Mouse (Mus musculus) heart, adult 2 months (tissue): ENCODE data around the gene Nr1i3. TPM values are rescaled to one million over a fixed set of nuclear protein-coding genes. Genes with fewer than 3 reads are reported as not detected.

Experiments
- DNase-seq, 2 experiments: peaks; one replicate each; pipeline ENCODE4 v3.0.0; 2021
- H3K27ac ChIP-seq: fragments of 200-600 bp; 2 replicates; pipeline ENCODE4 v1.8.1; 2022
- H3K27me3 ChIP-seq: fragments of 200-500 bp; 2 replicates; pipeline ENCODE4 v1.6.1; 2012; ENCODE audit warnings: mild to moderate bottlenecking, low read length, inconsistent platforms, mixed read lengths; ENCODE audit not compliant: control insufficient read depth, insufficient read depth
- H3K36me3 ChIP-seq: fragments of 200-500 bp; 2 replicates; pipeline ENCODE4 v1.6.1; 2012; ENCODE audit warnings: low read length, inconsistent platforms; ENCODE audit not compliant: control insufficient read depth, insufficient read depth
- H3K4me1 ChIP-seq: fragments of 200-500 bp; 2 replicates; pipeline ENCODE4 v1.6.1; 2011; ENCODE audit warnings: low read length; ENCODE audit not compliant: control insufficient read depth, insufficient read depth
- H3K4me3 ChIP-seq: fragments of 200-600 bp; 2 replicates; pipeline ENCODE4 v1.8.1; 2022
- H3K79me2 ChIP-seq: fragments of 200-500 bp; replicated peaks from 2 replicates; pipeline ENCODE4 v1.6.1; 2012; ENCODE audit warnings: mild to moderate bottlenecking, inconsistent platforms, low read length, moderate library complexity, mixed read lengths; ENCODE audit not compliant: control insufficient read depth, insufficient read depth
- H3K9ac ChIP-seq: fragments of 200-500 bp; 2 replicates; pipeline ENCODE4 v1.6.1; 2012; ENCODE audit warnings: low read depth, mild to moderate bottlenecking, control low read depth, inconsistent platforms, low read length, mixed read lengths
- CTCF ChIP-seq: fragments of 200-600 bp; IDR thresholded peaks from 2 replicates; pipeline ENCODE4 v1.8.1; 2022; ENCODE audit warnings: antibody characterized with exemption, mild to moderate bottlenecking, moderate library complexity
- EP300 ChIP-seq: fragments of 200-500 bp; IDR thresholded peaks from 2 replicates; pipeline ENCODE4 v1.6.1; 2011; ENCODE audit warnings: low read depth, low read length, control low read depth; ENCODE audit not compliant: insufficient read depth
- POLR2A ChIP-seq: fragments of 200-500 bp; IDR thresholded peaks from 2 replicates; pipeline ENCODE4 v1.6.1; 2011; ENCODE audit warnings: mild to moderate bottlenecking, low read depth, low read length, control low read depth; ENCODE audit not compliant: insufficient read depth
- WGBS: fragments of 180-500 bp; shearing (Covaris S2); methylation state at CpG from one replicate; pipeline ENCODE4 v1.1.7; 2018; 5-methylcytosine and 5-hydroxymethylcytosine counted together
- intact Hi-C: fragments of 180-260 bp; cut with DNase I; formaldehyde crosslinking; loops from one replicate; pipeline ENCODE4 v1.15.1; 2025
- polyA plus RNA-seq: library from polyadenylated mRNA; depleted of rRNA; stranded (reverse); fragments of >200 nt; gene quantifications from 2 replicates; pipeline ENCODE4 v1.2.3, GENCODE M21; 2012
- total RNA-seq, 2 experiments: library from RNA; stranded (reverse); gene quantifications; 2 replicates each; pipeline ENCODE4 v1.2.3; 2021

Gene Nr1i3
- total and polyA plus RNA-seq, 3 experiments: not detected

DNA sequence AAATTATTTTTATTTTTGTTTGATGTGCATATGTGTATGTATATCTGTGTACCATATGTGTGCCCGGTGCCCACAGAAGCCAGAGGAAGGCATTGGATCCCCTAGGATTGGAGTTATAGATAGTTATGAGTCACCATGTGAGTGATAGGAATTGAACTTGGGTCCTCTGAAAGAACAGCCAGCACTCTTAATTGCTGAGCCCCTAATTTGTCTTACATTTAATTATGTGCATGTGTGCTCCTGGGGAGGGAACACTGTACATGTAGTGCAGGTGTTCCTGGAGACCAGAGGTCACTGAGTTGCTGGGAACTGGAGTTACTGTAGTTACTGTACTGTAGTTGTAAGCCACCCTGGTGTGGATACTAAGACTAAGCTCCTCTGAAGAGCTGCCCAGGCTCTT, 13.0 kb upstream of the Nr1i3 start:
- no peak overlapping the region for H3K4me3 ChIP-seq
- H3K27ac ChIP-seq: no peak overlapping the region
- intact Hi-C loops: no loop called here
- H3K4me1 ChIP-seq: peaks cover 3% of the 10 kb centered on the region; the same call in 1 of the 2 replicates
- no peak for TF ChIP-seq CTCF
- TF ChIP-seq EP300: no peak
- no peak for TF ChIP-seq POLR2A
- H3K9ac ChIP-seq: no peak overlapping the region
- no peaks in the 10 kb centered on the region; the same call in 1 of the 2 replicates for H3K79me2 ChIP-seq
- H3K27me3 ChIP-seq: 0 out of 2 replicates have a peak, but pooled peaks cover 1% of the 10 kb centered on the region
- DNase-seq: no peak
- 100% methylated on average over 1 of the region's 1 CpGs for WGBS
- H3K36me3 ChIP-seq: no peaks in the 10 kb centered on the region

DNA sequence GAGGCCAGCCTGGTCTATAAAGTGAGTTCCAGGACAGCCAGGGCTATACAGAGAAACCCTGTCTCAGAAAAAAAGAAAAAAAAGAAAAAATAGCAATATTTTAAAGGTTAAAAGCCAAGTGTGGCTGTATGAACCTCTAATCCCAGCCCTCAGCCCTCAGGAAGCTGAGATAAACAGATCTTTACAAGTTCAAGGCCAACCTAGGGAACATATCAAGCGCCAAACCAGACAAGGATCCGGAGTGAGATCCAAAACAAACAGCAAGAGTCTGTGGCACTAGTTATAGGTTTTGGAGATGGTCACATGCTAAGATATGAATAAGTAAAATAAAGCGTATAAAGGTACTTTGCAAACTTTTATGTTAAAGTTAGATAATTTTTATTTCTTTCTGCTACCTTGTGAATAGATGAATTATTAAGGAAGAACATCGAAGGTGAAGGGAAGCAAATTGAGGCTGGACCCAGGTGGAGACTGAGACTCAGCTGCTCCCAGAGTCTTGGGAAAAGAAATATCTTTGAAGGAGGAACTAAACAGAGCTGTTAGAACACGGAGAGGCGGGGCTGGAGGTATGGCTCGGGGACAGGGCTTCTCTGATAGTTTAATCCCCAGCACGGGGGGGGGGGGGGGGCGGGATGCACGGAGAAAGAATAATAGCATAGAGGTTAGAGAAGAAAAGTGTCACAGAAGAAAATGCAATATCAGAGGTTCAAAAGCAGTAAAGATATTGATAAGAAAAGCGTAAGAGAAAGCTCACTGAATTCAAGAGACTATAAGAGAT, 10.1 kb upstream of the Nr1i3 start:
- TF ChIP-seq CTCF: no peak
- TF ChIP-seq EP300: no peak
- no peak for TF ChIP-seq POLR2A
- H3K4me3 ChIP-seq: no peak overlapping the region
- peak overlapping the region; percentile 10 for H3K27ac ChIP-seq
- H3K36me3 ChIP-seq: no peaks in the 10 kb centered on the region
- 53% methylated on average over 11 of the region's 11 CpGs for WGBS
- intact Hi-C loops: no loop called here
- peaks cover 3% of the 10 kb centered on the region; the same call in 1 of the 2 replicates for H3K4me1 ChIP-seq
- no peak overlapping the region for H3K9ac ChIP-seq
- H3K79me2 ChIP-seq: no peaks in the 10 kb centered on the region
- DNase-seq: no peak
- H3K27me3 ChIP-seq: no peaks in the 10 kb centered on the region

DNA sequence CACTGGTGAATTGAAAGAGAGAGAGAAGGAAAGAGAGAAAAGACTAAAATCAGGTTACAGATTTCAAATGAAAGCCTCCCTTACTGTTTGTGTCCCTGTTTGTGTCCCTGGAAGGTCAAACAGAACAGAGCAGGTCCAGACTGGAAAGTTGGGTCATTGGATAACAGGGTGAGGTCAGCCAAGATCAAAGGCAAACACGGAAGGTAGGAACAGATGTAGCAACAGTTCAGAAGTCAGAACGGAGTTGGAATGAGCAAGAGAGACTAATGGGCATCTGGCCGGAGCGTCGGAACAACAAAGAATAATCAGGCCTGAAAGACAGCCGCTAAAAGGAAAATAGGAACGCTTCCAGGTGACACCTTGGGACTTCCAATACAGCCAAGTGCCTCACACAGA, 9.5 kb upstream of the Nr1i3 start:
- Histone ChIP-seq H3K9ac (no peak overlapping the region), H3K27me3 (no peaks in the 10 kb centered on the region), H3K79me2 (no peaks in the 10 kb centered on the region), H3K36me3 (no peaks in the 10 kb centered on the region), H3K27ac (peak overlapping the region; percentile 10), H3K4me1 (peaks cover 3% of the 10 kb centered on the region; the same call in 1 of the 2 replicates), H3K4me3 (no peak overlapping the region)
- 44% methylated on average over 7 of the region's 7 CpGs for WGBS
- DNase-seq: no peak
- TF ChIP-seq POLR2A (no peak), CTCF (no peak), EP300 (no peak)
- intact Hi-C loops: no loop called here

GRCm38 (mm10) chr1:171205704-171206493, 7.9 kb upstream of the Nr1i3 start:
- intact Hi-C loops: no loop called here
- Histone ChIP-seq H3K4me3 (no peak overlapping the region), H3K27me3 (no peaks in the 10 kb centered on the region), H3K9ac (no peak overlapping the region), H3K4me1 (peaks cover 3% of the 10 kb centered on the region; the same call in 1 of the 2 replicates), H3K36me3 (no peaks in the 10 kb centered on the region), H3K27ac (no peak overlapping the region), H3K79me2 (no peaks in the 10 kb centered on the region)
- peak in 1 of 2 experiments; percentile 35 for DNase-seq
- 58% methylated on average over 6 of the region's 6 CpGs for WGBS
- TF ChIP-seq POLR2A: no peak
- TF ChIP-seq EP300: peak; percentile 86
- no peak for TF ChIP-seq CTCF

DNA sequence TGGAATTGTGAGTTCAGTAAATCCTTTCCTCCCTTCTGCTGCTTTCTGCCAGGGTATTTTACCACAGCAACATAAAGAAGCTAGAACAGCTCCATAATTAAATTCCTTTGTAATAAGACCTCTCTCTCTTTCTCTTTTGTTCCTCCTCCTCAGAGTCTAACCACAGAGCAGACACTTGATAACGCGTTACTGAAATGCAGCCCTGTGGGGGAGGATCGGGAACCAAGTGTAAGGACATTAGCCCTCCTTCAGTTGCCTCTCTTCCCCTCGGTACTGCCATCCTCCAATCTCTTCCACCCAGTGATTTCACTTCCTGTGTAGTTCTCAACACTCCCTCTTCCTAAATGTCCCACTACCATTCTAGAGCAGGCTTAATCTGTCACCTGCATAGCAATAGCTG, 4.4 kb upstream of the Nr1i3 start:
- no peaks in the 10 kb centered on the region for H3K27me3 ChIP-seq
- no peaks in the 10 kb centered on the region for H3K36me3 ChIP-seq
- H3K79me2 ChIP-seq: no peaks in the 10 kb centered on the region
- no peak overlapping the region for H3K9ac ChIP-seq
- no peak for DNase-seq
- H3K27ac ChIP-seq: no peak overlapping the region
- peaks cover 2% of the 10 kb centered on the region; the same call in 1 of the 2 replicates for H3K4me1 ChIP-seq
- intact Hi-C loops: no loop called here
- no peak overlapping the region for H3K4me3 ChIP-seq
- TF ChIP-seq EP300 (no peak), POLR2A (no peak), CTCF (no peak)
- 40% methylated on average over 4 of the region's 4 CpGs for WGBS

- TF ChIP-seq EP300 (no peak), CTCF (no peak), POLR2A (no peak)
- Histone ChIP-seq H3K4me3 (no peak overlapping the region), H3K27me3 (no peaks in the 10 kb centered on the region), H3K36me3 (no peaks in the 10 kb centered on the region), H3K4me1 (no peaks in the 10 kb centered on the region; the same call in 1 of the 2 replicates), H3K27ac (no peak overlapping the region), H3K79me2 (no peaks in the 10 kb centered on the region), H3K9ac (no peak overlapping the region)
- WGBS: 40% methylated on average over 3 of the region's 3 CpGs
- intact Hi-C loops: no loop called here
- DNase-seq: no peak
These were observed 916 bp upstream of the Nr1i3 start for GRCm38 (mm10) chr1:171212854-171213253.
